Mouse (Mus musculus): ENCODE results near the gene Gm5416.

DNA sequence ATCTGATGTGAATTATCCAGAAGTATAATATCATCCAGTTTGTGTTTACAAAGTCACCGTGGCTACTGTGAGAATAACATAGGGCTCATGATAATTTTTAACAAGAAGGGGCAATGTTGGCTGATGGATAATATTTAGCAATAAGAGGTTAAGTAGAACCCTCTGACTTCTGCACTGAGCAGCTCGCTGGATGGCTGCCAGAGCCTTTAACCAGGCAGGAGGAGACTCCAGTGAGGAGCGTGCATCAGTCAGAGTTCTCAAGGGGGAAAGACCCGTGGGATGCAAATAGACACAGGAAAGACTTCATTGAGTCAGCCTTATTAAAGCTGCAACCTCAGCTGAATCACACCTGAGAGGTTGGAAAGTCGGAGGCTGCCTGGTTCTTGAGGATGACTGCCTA, 6.4 kb upstream of the Gm5416 start:
- no peak for TF ChIP-seq CTCF (IDR thresholded peaks at IDR 0.05; ENCODE audit: low read depth, low read length)
- no peak for TF ChIP-seq POLR2A (IDR thresholded peaks at IDR 0.05; ENCODE audit: borderline replicate concordance, low read depth, low read length)
